In the genomic region with DNA sequence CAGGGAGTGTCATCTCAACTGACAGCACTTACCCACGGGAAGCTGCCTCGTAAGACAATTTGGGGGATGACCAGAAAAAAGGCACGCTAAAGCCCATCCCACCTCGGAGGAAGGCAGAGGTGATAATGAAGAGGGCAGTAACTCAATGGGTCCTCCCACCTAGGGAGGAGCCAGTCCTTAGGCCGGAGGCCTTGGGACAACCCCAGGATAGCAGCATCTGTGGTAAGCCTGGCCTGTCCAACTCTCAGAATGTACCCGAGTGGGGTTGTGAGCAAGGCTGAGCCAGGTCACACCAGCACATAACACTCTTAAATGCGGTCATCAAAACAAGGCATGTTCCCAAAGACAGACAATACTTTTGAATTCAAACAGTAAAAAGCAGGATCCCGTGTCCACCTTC, we compare ENCODE assay signal across 8 mouse cellular contexts. TPM values are rescaled to one million over a fixed set of nuclear protein-coding genes. Genes with fewer than 3 reads are reported as not detected.
A peak's percentile ranks its signal among the peaks of the same experiment; 100 is the strongest.
DNase-seq lines count a peak whose midpoint lies in the region; ATAC-seq and TF ChIP-seq lines count a peak whose summit lies in the region.
"Had no signal": no experiment of that assay in that cellular context is flagged by ENCODE, and none has a peak within 500 bp of the region (broad histone marks: within the 10 kb centered on the region; RNA-seq: fewer than 3 reads in every experiment).

No protein-coding gene starts in this region.

- H3K4me2 ChIP-seq in midbrain, embryonic 12.5 days (replicated peaks), result peak overlapping the region; percentile 96

- no peak for DNase-seq in thymus, adult 2 months
- DNase-seq in thymus, postnatal 25 days, result no peak
- DNase-seq in forebrain, embryonic 10.5 days (ENCODE audit: extremely low spot score, low spot score), result no peak
- peak; percentile 49 for DNase-seq in kidney, adult 2 months
- no peak for DNase-seq in thymus, postnatal 10 days (ENCODE audit: low spot score in 2 of 2)
- no peak for DNase-seq in gastrocnemius, postnatal 36 days

- peaks cover 22% of the 10 kb centered on the region for H3K36me3 ChIP-seq in thymus, adult 2 months (ENCODE audit: control insufficient read depth, insufficient read depth, low read length)
- peaks cover 48% of the 10 kb centered on the region for H3K36me3 ChIP-seq in forebrain, embryonic 10.5 days (replicated peaks)
- H3K36me3 ChIP-seq in kidney, adult 2 months (ENCODE audit: control insufficient read depth, insufficient read depth, low read length), result peaks cover 1% of the 10 kb centered on the region; the same call in 1 of the 2 replicates
- peaks cover 45% of the 10 kb centered on the region for H3K36me3 ChIP-seq in midbrain, embryonic 12.5 days

- 0 out of 2 replicates have a peak overlapping the region, but pooled peaks have one; percentile 3 for H3K4me3 ChIP-seq in thymus, adult 2 months (ENCODE audit: control insufficient read depth, insufficient read depth, low read length)
- H3K4me3 ChIP-seq in forebrain, embryonic 10.5 days, result peak overlapping the region; percentile 87
- H3K4me3 ChIP-seq in kidney, adult 2 months (ENCODE audit: insufficient read depth, low read depth, low read length), result no peak overlapping the region
- peak overlapping the region; percentile 99 for H3K4me3 ChIP-seq in midbrain, embryonic 12.5 days

- H3K27me3 ChIP-seq in thymus, adult 2 months (ENCODE audit: control insufficient read depth, insufficient read depth, low read length), result no peaks in the 10 kb centered on the region
- H3K27me3 ChIP-seq in forebrain, embryonic 10.5 days (ENCODE audit: poor library complexity, severe bottlenecking), result no peaks in the 10 kb centered on the region
- H3K27me3 ChIP-seq in kidney, adult 2 months (replicated peaks; ENCODE audit: control insufficient read depth, insufficient read depth, low read length), result no peaks in the 10 kb centered on the region
- H3K27me3 ChIP-seq in midbrain, embryonic 12.5 days, result 0 out of 2 replicates have a peak, but pooled peaks cover 1% of the 10 kb centered on the region

- TF ChIP-seq POLR2A in thymus, adult 2 months (IDR thresholded peaks at IDR 0.05; ENCODE audit: control insufficient read depth, extremely low read depth, insufficient read depth, low read length, poor library complexity), result no peak
- TF ChIP-seq POLR2A in kidney, adult 2 months (IDR thresholded peaks at IDR 0.05; ENCODE audit: low read depth, low read length), result no peak

- H3K27ac ChIP-seq in thymus, adult 2 months (ENCODE audit: control insufficient read depth, insufficient read depth, low read length), result no peak overlapping the region
- H3K27ac ChIP-seq in forebrain, embryonic 10.5 days, result peak overlapping the region; percentile 99; the same call in 1 of the 2 replicates
- H3K27ac ChIP-seq in kidney, adult 2 months (ENCODE audit: insufficient read depth, low read depth, low read length), result no peak overlapping the region
- H3K27ac ChIP-seq in midbrain, embryonic 12.5 days (replicated peaks), result no peak overlapping the region

- intact Hi-C loops in gastrocnemius, postnatal 36 days (cut with DNase I), result loop anchor here (2.0 to 5.0 kb wide), 2 partner anchors 17 to 937 kb away; no protein-coding TSS in a partner anchor

- no peak for TF ChIP-seq CTCF in thymus, adult 2 months (IDR thresholded peaks at IDR 0.05; ENCODE audit: borderline replicate concordance, control insufficient read depth, extremely low read depth, insufficient read depth, low read length, poor library complexity)
- TF ChIP-seq CTCF in kidney, adult 2 months (conservative IDR thresholded peaks at IDR 0.05; ENCODE audit: insufficient read depth, insufficient read length, low read depth, low read length), result no peak

- peak overlapping the region; percentile 100 for H3K9ac ChIP-seq in midbrain, embryonic 12.5 days (replicated peaks)

- H3K9me3 ChIP-seq in forebrain, embryonic 10.5 days, result no peaks in the 10 kb centered on the region
- H3K9me3 ChIP-seq in midbrain, embryonic 12.5 days, result no peaks in the 10 kb centered on the region

- H3K4me1 ChIP-seq in thymus, adult 2 months (replicated peaks; ENCODE audit: control insufficient read depth, insufficient read depth, low read length), result peaks cover 21% of the 10 kb centered on the region
- peaks cover 22% of the 10 kb centered on the region for H3K4me1 ChIP-seq in forebrain, embryonic 10.5 days
- peaks cover 10% of the 10 kb centered on the region; the same call in 1 of the 2 replicates for H3K4me1 ChIP-seq in kidney, adult 2 months (ENCODE audit: control insufficient read depth, insufficient read depth, low read length)
- peaks cover 26% of the 10 kb centered on the region for H3K4me1 ChIP-seq in midbrain, embryonic 12.5 days

- ATAC-seq in midbrain, embryonic 12.5 days (ENCODE audit: low FRiP score, low read depth), result no peak

- 36% methylated on average over 8 of the region's 8 CpGs for WGBS in thymus, adult 2 months
- WGBS in forebrain, embryonic 10.5 days, result 66% methylated on average over 8 of the region's 8 CpGs
- WGBS in kidney, adult 2 months, result 12% methylated on average over 8 of the region's 8 CpGs
- 60% methylated on average over 8 of the region's 8 CpGs for WGBS in midbrain, embryonic 12.5 days

RNA-seq across cellular contexts. Expression of a gene that starts 1.6 kb away (rescaled TPM):
- 229 and 259 TPM in 2 replicates for polyA plus RNA-seq in thymus, adult 2 months (2012; rRNA removed)
- 47.7 and 50.2 TPM in 2 replicates for polyA plus RNA-seq in forebrain, embryonic 10.5 days (2016; fragmentation: Nextera tagmentation; extraction: Ambion mirVana)
- 49.7 and 51.1 TPM in 2 replicates for polyA plus RNA-seq in kidney, adult 2 months (2012; rRNA removed)
- 62.7 and 85.4 TPM in 2 replicates for polyA plus RNA-seq in midbrain, embryonic 12.5 days (2016; fragmentation: Nextera tagmentation; extraction: Ambion mirVana)
- 10 to 100 TPM; 20.8 to 27.9 TPM for total RNA-seq in gastrocnemius, postnatal 36 days (2021)

RNA-seq across cellular contexts. Expression of a gene that starts 11.8 kb away (rescaled TPM):
- 0.22 and 0.38 TPM in 2 replicates for polyA plus RNA-seq in thymus, adult 2 months (2012; rRNA removed)
- polyA plus RNA-seq in forebrain, embryonic 10.5 days (2016; fragmentation: Nextera tagmentation; extraction: Ambion mirVana), result not detected in 2 replicates
- 0.13 TPM in 1 of 2 replicates, not detected in the other for polyA plus RNA-seq in kidney, adult 2 months (2012; rRNA removed)
- polyA plus RNA-seq in midbrain, embryonic 12.5 days (2016; fragmentation: Nextera tagmentation; extraction: Ambion mirVana), result 0.19 TPM in 1 of 2 replicates, not detected in the other
- total RNA-seq in gastrocnemius, postnatal 36 days (2021), result not detected
- total RNA-seq: heart, adult 18-20 months had no signal

RNA-seq across cellular contexts. Expression of a gene that starts 18.4 kb away (rescaled TPM):
- polyA plus RNA-seq in thymus, adult 2 months (2012; rRNA removed), result 0.08 TPM in 1 of 2 replicates, not detected in the other
- polyA plus RNA-seq in forebrain, embryonic 10.5 days (2016; fragmentation: Nextera tagmentation; extraction: Ambion mirVana), result 0.34 and 0.43 TPM in 2 replicates
- polyA plus RNA-seq in kidney, adult 2 months (2012; rRNA removed), result 0.11 and 0.15 TPM in 2 replicates
- 0.34 and 0.72 TPM in 2 replicates for polyA plus RNA-seq in midbrain, embryonic 12.5 days (2016; fragmentation: Nextera tagmentation; extraction: Ambion mirVana)
- not detected for total RNA-seq in gastrocnemius, postnatal 36 days (2021)
- total RNA-seq: heart, adult 18-20 months had no signal

RNA-seq across cellular contexts. Expression of a gene that starts 18.6 kb away (rescaled TPM):
- 40.8 and 42.9 TPM in 2 replicates for polyA plus RNA-seq in thymus, adult 2 months (2012; rRNA removed)
- polyA plus RNA-seq in forebrain, embryonic 10.5 days (2016; fragmentation: Nextera tagmentation; extraction: Ambion mirVana), result 82.3 and 83.9 TPM in 2 replicates
- polyA plus RNA-seq in kidney, adult 2 months (2012; rRNA removed), result 22.0 and 25.1 TPM in 2 replicates
- polyA plus RNA-seq in midbrain, embryonic 12.5 days (2016; fragmentation: Nextera tagmentation; extraction: Ambion mirVana), result 68.6 and 72.9 TPM in 2 replicates
- total RNA-seq in gastrocnemius, postnatal 36 days (2021), result 10 to 100 TPM; 15.1 to 16.8 TPM

RNA-seq across cellular contexts. Expression of a gene that starts 29.2 kb away (rescaled TPM):
- polyA plus RNA-seq in thymus, adult 2 months (2012; rRNA removed), result 3.4 and 5.9 TPM in 2 replicates
- polyA plus RNA-seq in forebrain, embryonic 10.5 days (2016; fragmentation: Nextera tagmentation; extraction: Ambion mirVana), result 3.6 and 4.0 TPM in 2 replicates
- polyA plus RNA-seq in kidney, adult 2 months (2012; rRNA removed), result 110 and 124 TPM in 2 replicates
- 0.31 and 1.5 TPM in 2 replicates for polyA plus RNA-seq in midbrain, embryonic 12.5 days (2016; fragmentation: Nextera tagmentation; extraction: Ambion mirVana)
- under 1 TPM; 0.51 to 0.57 TPM for total RNA-seq in gastrocnemius, postnatal 36 days (2021)
